8 mouse cellular contexts compared by ENCODE assay signal in genomic region chr9:21508871-21509404, GRCm38 (mm10). TPM values are rescaled to one million over a fixed set of nuclear protein-coding genes. Genes with fewer than 3 reads are reported as not detected.
DNase-seq lines count a peak whose midpoint lies in the region; ATAC-seq and TF ChIP-seq lines count a peak whose summit lies in the region.

No protein-coding gene starts in this region.

- no peak for ATAC-seq in hindbrain, embryonic 15.5 days (ENCODE audit: low FRiP score, low read depth)
- no peak for ATAC-seq in midbrain, embryonic 15.5 days (replicated peaks)

- TF ChIP-seq CTCF in cortical plate, adult 2 months (IDR thresholded peaks at IDR 0.05; ENCODE audit: extremely low read depth, insufficient read depth, low read length): no peak

- H3K4me1 ChIP-seq in cortical plate, adult 2 months (ENCODE audit: control insufficient read depth, insufficient read depth, low read length): no peaks in the 10 kb centered on the region
- peaks cover 18% of the 10 kb centered on the region for H3K4me1 ChIP-seq in hindbrain, embryonic 15.5 days (replicated peaks)
- peaks cover 17% of the 10 kb centered on the region for H3K4me1 ChIP-seq in midbrain, embryonic 15.5 days

- WGBS in hindbrain, embryonic 15.5 days: 83% methylated on average over 7 of the region's 7 CpGs
- 85% methylated on average over 7 of the region's 7 CpGs for WGBS in midbrain, embryonic 15.5 days

- H3K27me3 ChIP-seq in hindbrain, embryonic 15.5 days: no peaks in the 10 kb centered on the region
- no peaks in the 10 kb centered on the region for H3K27me3 ChIP-seq in midbrain, embryonic 15.5 days (replicated peaks)

- H3K4me3 ChIP-seq in cortical plate, adult 2 months (ENCODE audit: insufficient read depth, low read length): peak overlapping the region; percentile 79; the same call in 1 of the 2 replicates
- H3K4me3 ChIP-seq in hindbrain, embryonic 15.5 days: peak overlapping the region; percentile 61
- H3K4me3 ChIP-seq in midbrain, embryonic 15.5 days: peak overlapping the region; percentile 82

- peak; percentile 14 for DNase-seq in kidney, adult 9 months
- DNase-seq in kidney, postnatal 36 days: no peak
- DNase-seq in frontal cortex, postnatal 10 days (ENCODE audit: low spot score in 2 of 2): no peak
- DNase-seq in layer of hippocampus, adult 9-10 months (ENCODE audit: low spot score): no peak
- DNase-seq in layer of hippocampus, postnatal 14 days (ENCODE audit: low spot score in 2 of 2): no peak

- no peak overlapping the region for H3K27ac ChIP-seq in cortical plate, adult 2 months (ENCODE audit: insufficient read depth, low read length)
- H3K27ac ChIP-seq in hindbrain, embryonic 15.5 days (replicated peaks): no peak overlapping the region
- H3K27ac ChIP-seq in midbrain, embryonic 15.5 days: no peak overlapping the region

- TF ChIP-seq POLR2A in cortical plate, adult 2 months (IDR thresholded peaks at IDR 0.05; ENCODE audit: extremely low read depth, insufficient read depth, low read length): no peak

- no peaks in the 10 kb centered on the region for H3K9me3 ChIP-seq in hindbrain, embryonic 15.5 days
- no peaks in the 10 kb centered on the region for H3K9me3 ChIP-seq in midbrain, embryonic 15.5 days

- no peak overlapping the region for H3K9ac ChIP-seq in hindbrain, embryonic 15.5 days
- H3K9ac ChIP-seq in midbrain, embryonic 15.5 days: peak overlapping the region; percentile 78; the same call in 1 of the 2 replicates

- peaks cover 34% of the 10 kb centered on the region for H3K36me3 ChIP-seq in hindbrain, embryonic 15.5 days
- H3K36me3 ChIP-seq in midbrain, embryonic 15.5 days (replicated peaks): peaks cover 25% of the 10 kb centered on the region

- peak overlapping the region; percentile 63 for H3K4me2 ChIP-seq in hindbrain, embryonic 15.5 days
- H3K4me2 ChIP-seq in midbrain, embryonic 15.5 days: peak overlapping the region; percentile 59

RNA-seq across cellular contexts. Expression of gene Tmed1, which starts 1.1 kb away (rescaled TPM):
- 25.0 and 25.5 TPM in 2 replicates for polyA plus RNA-seq in cortical plate, adult 2 months (2012; rRNA removed)
- 58.7 and 62.9 TPM in 2 replicates for polyA plus RNA-seq in hindbrain, embryonic 15.5 days (2015; fragmentation: Nextera tagmentation; extraction: Ambion mirVana)
- 61.2 and 62.7 TPM in 2 replicates for polyA plus RNA-seq in midbrain, embryonic 15.5 days (2015; fragmentation: Nextera tagmentation; extraction: Ambion mirVana)
- total RNA-seq in layer of hippocampus, postnatal 14 days (2021): 10 to 100 TPM; 13.7 to 15.0 TPM

RNA-seq across cellular contexts. Expression of gene AB124611, which starts 17.0 kb away (rescaled TPM):
- 0.49 and 0.86 TPM in 2 replicates for polyA plus RNA-seq in cortical plate, adult 2 months (2012; rRNA removed)
- polyA plus RNA-seq in hindbrain, embryonic 15.5 days (2015; fragmentation: Nextera tagmentation; extraction: Ambion mirVana): 2.5 and 3.1 TPM in 2 replicates
- 1.9 and 2.6 TPM in 2 replicates for polyA plus RNA-seq in midbrain, embryonic 15.5 days (2015; fragmentation: Nextera tagmentation; extraction: Ambion mirVana)
- under 1 TPM; 0.51 to 0.64 TPM for total RNA-seq in layer of hippocampus, postnatal 14 days (2021)

RNA-seq across cellular contexts. Expression of gene Carm1, which starts 37.8 kb away (rescaled TPM):
- polyA plus RNA-seq in cortical plate, adult 2 months (2012; rRNA removed): 58.9 and 61.6 TPM in 2 replicates
- 42.6 and 46.1 TPM in 2 replicates for polyA plus RNA-seq in hindbrain, embryonic 15.5 days (2015; fragmentation: Nextera tagmentation; extraction: Ambion mirVana)
- 46.7 and 49.3 TPM in 2 replicates for polyA plus RNA-seq in midbrain, embryonic 15.5 days (2015; fragmentation: Nextera tagmentation; extraction: Ambion mirVana)
- 10 to 100 TPM; 66.5 to 68.8 TPM for total RNA-seq in layer of hippocampus, postnatal 14 days (2021)
